Mouse (Mus musculus) stomach, embryonic 15.5 days (tissue): ENCODE data around the gene Car10. TPM values are rescaled to one million over a fixed set of nuclear protein-coding genes. Genes with fewer than 3 reads are reported as not detected.
A peak's percentile ranks its signal among the peaks of the same experiment; 100 is the strongest.

Experiments
- ATAC-seq: fragments of 200-750 bp; cut with Nextera tagmentation; 2 replicates; pipeline ENCODE4 v1.8.0; 2017; ENCODE audit warnings: low read depth, moderate number of reproducible peaks, moderate TSS enrichment; ENCODE audit not compliant: insufficient read depth, low FRiP score
- H3K27ac ChIP-seq: fragments of 300-500 bp; sonication (generic); 2 replicates; pipeline ENCODE4 v1.5.1; 2015; ENCODE audit warnings: mild to moderate bottlenecking, inconsistent platforms
- H3K27me3 ChIP-seq: fragments of 300-500 bp; sonication (generic); replicated peaks from 2 replicates; pipeline ENCODE4 v1.6.1; 2015; ENCODE audit warnings: inconsistent platforms
- H3K36me3 ChIP-seq: fragments of 300-500 bp; sonication (generic); 2 replicates; pipeline ENCODE4 v1.6.1; 2015; ENCODE audit warnings: inconsistent platforms
- H3K4me1 ChIP-seq: fragments of 300-500 bp; sonication (generic); 2 replicates; pipeline ENCODE4 v1.6.1; 2015; ENCODE audit warnings: inconsistent platforms
- H3K4me2 ChIP-seq: fragments of 300-500 bp; sonication (generic); 2 replicates; pipeline ENCODE4 v1.6.1; 2015; ENCODE audit warnings: mild to moderate bottlenecking, inconsistent platforms
- H3K4me3 ChIP-seq: fragments of 300-500 bp; sonication (generic); replicated peaks from 2 replicates; pipeline ENCODE4 v1.5.1; 2015; ENCODE audit warnings: inconsistent platforms
- H3K9ac ChIP-seq: fragments of 300-500 bp; sonication (generic); 2 replicates; pipeline ENCODE4 v1.6.1; 2015; ENCODE audit warnings: inconsistent platforms
- H3K9me3 ChIP-seq: fragments of 300-500 bp; sonication (generic); 2 replicates; pipeline ENCODE4 v1.6.1; 2016; ENCODE audit warnings: inconsistent platforms
- WGBS: fragments of 180-500 bp; shearing (Covaris S2); methylation state at CpG from one replicate; pipeline ENCODE4 v1.1.7; 2015; 5-methylcytosine and 5-hydroxymethylcytosine counted together
- polyA plus RNA-seq: library from polyadenylated mRNA; unstranded; fragments of >200 nt; fragmentation: Nextera tagmentation; extraction: Ambion mirVana; gene quantifications from 2 replicates; pipeline ENCODE4 v1.2.1, GENCODE M21; 2015

The Car10 gene
- 0.34 and 0.40 TPM in 2 replicates for polyA plus RNA-seq

DNA sequence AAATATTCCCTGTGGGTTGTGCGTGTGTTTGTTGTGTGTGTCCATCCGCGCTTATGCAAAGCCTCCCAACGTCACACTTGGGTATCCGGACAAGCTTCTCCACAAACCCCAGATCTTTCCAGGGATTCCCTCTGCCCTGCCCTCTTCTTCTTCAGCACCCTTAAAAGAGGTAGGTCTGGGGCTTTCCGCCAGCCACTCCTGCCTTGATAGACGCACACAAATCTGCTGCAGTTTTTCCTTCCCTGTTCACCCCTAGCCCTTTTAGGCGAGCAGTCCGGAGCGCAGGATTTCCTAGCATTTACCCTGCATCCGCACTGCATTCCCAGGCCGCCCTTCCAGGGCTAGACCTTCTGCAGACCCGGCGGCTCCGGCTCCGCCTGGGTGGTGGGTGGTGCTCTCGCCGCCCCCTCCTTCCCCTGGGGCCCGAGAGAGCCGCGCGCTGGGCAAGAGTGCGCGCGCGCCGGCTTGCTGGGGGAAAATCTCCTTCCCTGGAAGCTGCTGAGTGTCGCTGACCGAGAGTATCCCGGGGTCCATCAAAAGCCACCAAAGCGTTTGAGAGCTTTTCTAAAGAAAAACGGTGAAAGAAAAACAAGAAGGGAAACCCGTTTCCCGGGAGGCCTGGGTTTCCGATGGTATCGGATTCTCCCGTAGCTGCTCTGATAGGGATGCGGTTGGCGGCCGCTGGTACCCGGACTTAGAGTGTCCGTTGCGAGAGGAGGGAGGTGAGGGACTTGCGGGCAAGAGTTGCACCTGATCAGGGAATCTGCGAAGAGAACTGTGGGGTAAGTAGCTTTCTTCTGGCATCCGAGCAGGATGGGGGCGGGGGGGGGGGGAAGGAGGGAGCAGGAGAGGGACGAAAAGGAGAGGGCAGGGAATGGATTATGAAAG is at the start of gene Car10:
Gene Car10 (plus strand): TSS at position 88 of the 888 bp plus-strand sequence.
- ATAC-seq, result no peak
- WGBS, result 1% methylated on average over 47 of the region's 48 CpGs

DNA sequence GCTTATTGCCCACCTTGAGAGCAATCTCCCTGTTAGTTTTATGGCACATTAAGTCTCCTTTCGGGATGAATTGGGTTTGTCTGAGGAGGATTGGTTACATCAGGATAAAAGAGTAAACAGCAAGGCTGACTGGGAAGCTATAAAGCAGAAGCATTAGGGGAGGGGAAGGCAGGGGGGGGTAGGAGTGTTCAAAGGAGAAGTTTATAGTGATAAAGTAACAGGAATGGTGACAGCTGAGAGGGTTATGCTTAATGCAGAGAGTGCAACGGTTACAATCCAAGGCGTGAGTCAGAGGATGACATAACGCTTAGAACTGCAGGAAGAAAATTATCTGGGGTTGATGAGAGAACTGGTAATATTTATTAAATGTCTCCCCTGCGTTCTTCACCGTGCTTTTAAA is 32.8 kb upstream of the Car10 start:
- Histone ChIP-seq H3K4me3 (no peak overlapping the region), H3K4me1 (no peaks in the 10 kb centered on the region), H3K27ac (no peak overlapping the region), H3K36me3 (no peaks in the 10 kb centered on the region), H3K9ac (no peak overlapping the region), H3K4me2 (no peak overlapping the region), H3K27me3 (no peaks in the 10 kb centered on the region), H3K9me3 (no peaks in the 10 kb centered on the region)
- 31% methylated on average over 6 of the region's 6 CpGs for WGBS
- ATAC-seq, result no peak

More for the DNA sequence above, at the start of gene Car10:
- Histone ChIP-seq H3K4me1 (peaks cover 16% of the 10 kb centered on the region; the same call in 1 of the 2 replicates), H3K4me3 (peak within 1 kb of the TSS; percentile 40), H3K9ac (no peak within 1 kb of the TSS), H3K36me3 (no peaks in the 10 kb centered on the region), H3K9me3 (no peaks in the 10 kb centered on the region), H3K27ac (no peak within 1 kb of the TSS), H3K4me2 (peak within 1 kb of the TSS; percentile 76), H3K27me3 (peaks cover 54% of the 10 kb centered on the region)

DNA sequence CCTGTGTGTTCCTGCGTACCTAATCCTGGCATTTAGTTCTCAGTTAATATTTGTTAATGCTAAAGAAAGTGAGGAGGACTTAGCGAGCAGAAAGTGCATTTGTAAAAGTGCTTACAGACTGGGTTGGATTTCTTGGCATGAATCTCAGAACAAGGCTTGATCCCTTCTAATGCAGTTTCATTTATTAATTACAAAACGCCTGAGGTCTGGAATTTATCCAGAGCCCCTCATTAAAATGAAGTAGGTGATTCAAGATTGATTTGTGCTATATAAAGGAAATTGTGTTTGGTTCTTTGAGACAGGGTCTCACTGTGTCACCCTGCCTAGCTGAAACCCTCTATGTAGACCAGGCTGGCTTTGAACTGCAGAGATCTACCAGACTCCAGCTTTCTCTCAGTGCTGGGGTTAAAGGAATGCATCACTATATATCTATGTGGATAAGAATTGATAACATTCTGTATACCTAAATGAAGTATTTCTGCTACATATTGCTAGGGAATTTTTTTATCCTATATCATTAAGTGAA is 32.1 kb upstream of the Car10 start:
- ATAC-seq, result no peak

DNA sequence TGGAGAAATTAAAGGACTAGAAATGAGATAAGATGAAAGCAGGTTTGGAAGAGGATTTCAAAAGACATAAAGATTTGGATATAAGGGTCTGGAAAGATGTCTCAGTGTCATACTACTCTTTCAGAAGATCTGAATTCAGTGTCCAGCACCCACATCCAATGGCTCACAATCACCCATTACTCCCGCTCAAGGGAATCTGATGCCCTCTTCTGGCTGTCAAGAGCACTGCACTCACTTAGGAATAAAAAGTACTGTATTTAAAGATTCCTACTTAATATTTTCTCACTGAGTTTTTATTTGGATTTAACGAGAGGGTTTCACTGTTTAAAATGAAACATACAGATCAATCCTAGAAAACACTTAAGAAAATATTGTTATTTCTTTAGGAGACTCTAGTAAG is 2.2 kb upstream of the Car10 start:
- Histone ChIP-seq H3K9ac (no peak overlapping the region), H3K27ac (no peak overlapping the region), H3K4me2 (no peak overlapping the region), H3K36me3 (no peaks in the 10 kb centered on the region), H3K4me3 (no peak overlapping the region), H3K9me3 (no peaks in the 10 kb centered on the region), H3K27me3 (peaks cover 34% of the 10 kb centered on the region), H3K4me1 (peaks cover 16% of the 10 kb centered on the region; the same call in 1 of the 2 replicates)
- 21% methylated on average over 2 of the region's 2 CpGs for WGBS
- no peak for ATAC-seq

More for the DNA sequence above, 32.1 kb upstream of the Car10 start:
- H3K9me3 ChIP-seq, result no peaks in the 10 kb centered on the region
- no peaks in the 10 kb centered on the region for H3K27me3 ChIP-seq
- H3K4me3 ChIP-seq, result no peak overlapping the region
- H3K9ac ChIP-seq, result no peak overlapping the region
- H3K27ac ChIP-seq, result no peak overlapping the region
- no peak overlapping the region for H3K4me2 ChIP-seq
- 58% methylated on average over 3 of the region's 3 CpGs for WGBS
- no peaks in the 10 kb centered on the region for H3K4me1 ChIP-seq
- no peaks in the 10 kb centered on the region for H3K36me3 ChIP-seq

DNA sequence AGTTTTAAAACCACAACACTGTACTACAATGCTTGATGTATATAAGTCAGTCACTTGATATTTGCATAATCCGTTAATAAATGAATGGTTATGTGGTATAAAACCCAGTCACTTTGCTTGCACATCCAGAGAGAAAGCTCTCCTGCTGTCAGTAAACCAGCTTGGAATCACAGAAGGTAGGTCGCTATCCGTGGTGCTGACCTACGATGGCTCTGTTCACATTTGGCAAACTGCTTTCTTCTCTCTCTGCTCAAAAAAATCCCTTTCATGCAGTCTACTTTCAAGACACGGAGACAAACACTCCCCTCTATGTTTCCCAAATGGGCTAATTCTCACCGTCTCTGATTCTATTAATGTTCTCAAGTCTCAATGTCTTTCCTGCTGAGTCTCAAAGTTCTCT is 827 bp upstream of the Car10 start:
- WGBS, result 2% methylated on average over 6 of the region's 6 CpGs
- H3K4me1 ChIP-seq, result peaks cover 16% of the 10 kb centered on the region; the same call in 1 of the 2 replicates
- no peak overlapping the region for H3K9ac ChIP-seq
- peaks cover 47% of the 10 kb centered on the region for H3K27me3 ChIP-seq
- H3K4me3 ChIP-seq, result no peak overlapping the region
- H3K4me2 ChIP-seq, result no peak overlapping the region
- no peak overlapping the region for H3K27ac ChIP-seq
- ATAC-seq, result no peak
- H3K9me3 ChIP-seq, result no peaks in the 10 kb centered on the region
- no peaks in the 10 kb centered on the region for H3K36me3 ChIP-seq

DNA sequence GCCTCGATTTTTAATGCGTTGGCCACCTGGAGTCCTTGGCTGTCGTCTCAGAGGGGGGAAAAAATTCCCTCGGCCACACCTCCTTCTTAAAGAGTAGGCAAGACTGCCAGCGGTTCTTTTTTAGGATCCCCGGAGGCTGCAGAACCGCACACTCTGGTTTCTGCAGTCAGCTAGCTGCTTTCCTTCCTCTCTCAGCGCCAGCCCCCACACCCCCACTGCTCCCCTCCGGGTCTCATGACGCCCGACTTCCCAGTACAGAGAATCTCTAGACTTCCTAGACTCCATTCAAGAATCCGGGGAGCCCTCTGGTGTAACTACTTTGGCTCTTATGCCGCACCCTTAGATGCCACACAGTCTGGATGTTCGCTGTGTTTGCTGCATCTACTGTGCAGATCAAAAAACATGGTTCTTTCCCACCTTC is 387 bp upstream of the Car10 start:
- peaks cover 51% of the 10 kb centered on the region for H3K27me3 ChIP-seq
- no peak for ATAC-seq
- H3K27ac ChIP-seq, result no peak overlapping the region
- H3K36me3 ChIP-seq, result no peaks in the 10 kb centered on the region
- H3K4me3 ChIP-seq, result no peak overlapping the region
- 5% methylated on average over 14 of the region's 14 CpGs for WGBS
- H3K9ac ChIP-seq, result no peak overlapping the region
- H3K9me3 ChIP-seq, result no peaks in the 10 kb centered on the region
- peaks cover 16% of the 10 kb centered on the region; the same call in 1 of the 2 replicates for H3K4me1 ChIP-seq
- no peak overlapping the region for H3K4me2 ChIP-seq

DNA sequence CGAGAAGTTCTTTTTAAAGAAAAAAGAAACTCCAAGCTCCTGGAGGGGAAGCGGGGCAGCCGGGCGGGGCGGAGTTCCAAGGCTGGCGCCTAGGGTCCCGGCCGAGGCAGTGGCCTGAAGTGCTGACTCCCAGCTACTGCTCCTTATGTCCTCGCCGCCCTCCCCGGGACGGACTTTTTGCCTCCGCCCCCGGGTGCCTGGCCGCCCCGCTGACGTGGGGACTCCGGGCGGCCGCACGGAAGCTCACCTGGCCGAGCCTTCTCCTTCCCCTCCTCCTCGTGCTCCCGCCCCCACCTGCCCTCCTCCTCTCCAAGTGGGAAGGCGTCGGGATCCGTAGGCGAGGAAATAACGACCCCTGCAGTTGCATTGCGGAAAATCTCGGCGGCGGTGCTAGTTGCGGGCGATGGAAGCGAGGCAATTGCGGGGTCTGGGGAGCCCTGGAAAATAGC is 1.1 kb downstream of the Car10 start:
- under 1% methylated on average over 36 of the region's 37 CpGs for WGBS

DNA sequence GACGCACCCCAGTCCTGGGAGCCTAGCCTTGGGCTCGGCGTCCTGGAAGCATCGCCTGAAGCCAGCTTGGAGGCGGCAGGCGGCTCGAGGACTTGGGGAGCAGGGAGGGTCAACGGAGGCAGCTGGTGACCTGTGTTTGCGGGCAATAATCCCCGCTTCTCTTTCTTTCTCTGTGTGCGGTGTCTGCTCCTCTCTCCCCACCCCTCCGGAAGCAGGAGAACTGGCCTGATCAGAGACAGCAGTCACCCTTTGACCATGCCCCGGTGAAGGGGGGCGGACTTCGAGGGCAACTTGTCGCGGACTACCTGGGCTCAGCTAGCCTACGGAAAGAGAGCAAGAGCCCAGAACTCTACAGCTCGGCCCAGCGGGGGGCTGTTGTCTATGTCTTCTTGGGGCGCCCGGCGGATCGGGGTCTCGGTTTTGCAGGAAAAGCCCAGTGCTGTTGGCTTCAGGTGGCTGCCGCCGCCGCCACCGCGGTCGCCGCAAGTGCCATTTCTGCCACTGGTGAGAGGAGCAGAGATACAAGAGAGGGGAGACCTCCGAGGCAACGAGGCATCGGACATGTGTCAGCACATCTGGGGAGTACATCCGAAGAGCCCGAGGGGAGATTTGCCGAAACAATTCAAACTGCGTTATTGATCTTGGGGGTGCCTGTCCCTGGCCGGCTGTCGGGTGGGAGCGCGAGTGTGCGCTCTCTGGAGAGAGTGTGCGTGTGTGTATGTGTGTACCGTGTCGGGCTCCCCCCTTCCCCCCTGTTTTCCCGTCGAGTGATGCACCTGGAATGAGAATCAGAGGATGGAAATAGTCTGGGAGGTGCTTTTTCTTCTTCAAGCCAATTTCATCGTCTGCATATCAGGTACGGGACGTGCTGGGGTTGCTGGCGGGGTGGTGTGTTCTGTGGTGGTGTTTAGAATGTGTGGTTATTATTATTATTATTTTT is 1.9 kb downstream of the Car10 start:
- Histone ChIP-seq H3K27me3 (peaks cover 57% of the 10 kb centered on the region), H3K4me2 (peak overlapping the region; percentile 76), H3K36me3 (no peaks in the 10 kb centered on the region), H3K9me3 (no peaks in the 10 kb centered on the region), H3K4me3 (peak overlapping the region; percentile 40), H3K4me1 (peaks cover 16% of the 10 kb centered on the region; the same call in 1 of the 2 replicates), H3K27ac (no peak overlapping the region), H3K9ac (no peak overlapping the region)
- WGBS, result 2% methylated on average over 53 of the region's 53 CpGs
- ATAC-seq, result no peak

More for the DNA sequence above, 1.1 kb downstream of the Car10 start:
- ATAC-seq, result no peak
- Histone ChIP-seq H3K4me3 (peak overlapping the region; percentile 40), H3K4me1 (peaks cover 16% of the 10 kb centered on the region; the same call in 1 of the 2 replicates), H3K9me3 (no peaks in the 10 kb centered on the region), H3K27ac (no peak overlapping the region), H3K9ac (no peak overlapping the region), H3K4me2 (peak overlapping the region; percentile 76), H3K27me3 (peaks cover 57% of the 10 kb centered on the region), H3K36me3 (no peaks in the 10 kb centered on the region)

DNA sequence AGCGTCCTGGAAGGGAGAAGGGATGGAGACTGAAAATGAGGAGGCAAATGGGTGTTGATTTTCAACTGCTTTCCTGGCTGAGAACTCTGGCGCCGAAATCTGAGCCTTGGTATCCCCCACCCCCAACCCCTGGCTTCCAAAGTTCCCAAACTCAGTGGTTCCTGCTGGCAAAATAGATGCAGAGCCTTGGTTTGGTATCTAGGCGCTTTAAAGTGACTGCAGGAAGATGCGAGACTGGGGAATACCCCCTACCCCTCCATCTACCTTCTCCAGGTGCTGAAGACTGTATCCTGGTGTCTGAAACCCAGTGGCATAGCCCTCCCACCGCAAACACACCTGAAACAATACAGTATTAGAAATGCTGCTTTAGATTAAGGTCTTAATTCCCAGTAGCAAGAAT is 2.8 kb downstream of the Car10 start:
- Histone ChIP-seq H3K9me3 (no peaks in the 10 kb centered on the region), H3K4me2 (no peak overlapping the region), H3K36me3 (no peaks in the 10 kb centered on the region), H3K9ac (no peak overlapping the region), H3K4me1 (peaks cover 16% of the 10 kb centered on the region; the same call in 1 of the 2 replicates), H3K27me3 (peaks cover 57% of the 10 kb centered on the region), H3K27ac (no peak overlapping the region), H3K4me3 (no peak overlapping the region)
- ATAC-seq, result no peak
- WGBS, result 2% methylated on average over 6 of the region's 6 CpGs

DNA sequence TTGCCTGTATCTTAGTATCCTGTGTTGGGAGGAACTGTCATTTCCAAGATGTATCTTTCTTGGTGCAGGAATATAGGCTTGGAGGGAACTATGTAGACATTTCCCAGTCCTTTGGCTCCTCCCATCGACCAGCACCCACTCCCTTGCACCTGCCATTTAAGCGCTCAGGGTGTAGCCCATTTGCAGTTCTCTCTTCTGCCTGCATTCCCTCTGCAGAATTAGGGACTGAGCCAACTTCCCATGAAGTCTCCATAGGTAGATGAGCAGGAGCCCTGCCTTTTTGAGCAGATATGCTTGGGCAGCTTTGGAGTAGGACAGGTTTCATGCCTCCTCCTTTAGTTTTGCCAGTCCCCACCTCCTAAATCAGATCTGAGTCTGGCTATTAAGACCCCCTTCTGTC is 3.3 kb downstream of the Car10 start:
- peaks cover 16% of the 10 kb centered on the region; the same call in 1 of the 2 replicates for H3K4me1 ChIP-seq
- 5% methylated on average over 2 of the region's 2 CpGs for whole genome bisulfite sequencing
- H3K9me3 ChIP-seq, result no peaks in the 10 kb centered on the region
- no peaks in the 10 kb centered on the region for H3K36me3 ChIP-seq
- no peak overlapping the region for H3K4me3 ChIP-seq
- ATAC-seq, result no peak
- H3K9ac ChIP-seq, result no peak overlapping the region
- no peak overlapping the region for H3K4me2 ChIP-seq
- peaks cover 57% of the 10 kb centered on the region for H3K27me3 ChIP-seq
- no peak overlapping the region for H3K27ac ChIP-seq

DNA sequence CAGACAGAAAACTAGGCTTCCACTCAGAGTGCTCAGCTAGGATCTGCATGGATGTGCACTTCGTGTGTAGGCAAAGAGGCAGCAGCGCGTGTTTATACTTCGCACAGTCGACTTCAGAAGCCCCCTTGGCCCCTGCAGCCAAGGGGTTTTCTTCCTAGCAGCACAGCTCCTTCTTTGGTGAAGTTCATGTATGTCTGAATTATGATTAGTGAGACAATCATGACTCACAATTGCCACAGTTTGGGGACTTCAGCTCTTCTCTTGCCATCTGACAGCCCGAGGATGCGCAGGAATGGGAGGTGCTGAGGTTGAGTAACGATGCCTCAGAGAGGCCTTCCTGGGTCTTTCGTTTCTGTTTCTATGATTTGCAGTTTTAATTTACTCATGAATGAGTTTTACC is 4.5 kb downstream of the Car10 start:
- H3K9ac ChIP-seq, result no peak overlapping the region
- H3K4me1 ChIP-seq, result peaks cover 16% of the 10 kb centered on the region; the same call in 1 of the 2 replicates
- no peak for ATAC-seq
- 76% methylated on average over 9 of the region's 9 CpGs for WGBS
- peaks cover 52% of the 10 kb centered on the region for H3K27me3 ChIP-seq
- no peak overlapping the region for H3K4me3 ChIP-seq
- no peak overlapping the region for H3K4me2 ChIP-seq
- H3K36me3 ChIP-seq, result no peaks in the 10 kb centered on the region
- H3K27ac ChIP-seq, result no peak overlapping the region
- H3K9me3 ChIP-seq, result no peaks in the 10 kb centered on the region
